ENCODE assay signal across 9 mouse cellular contexts in the genomic region with DNA sequence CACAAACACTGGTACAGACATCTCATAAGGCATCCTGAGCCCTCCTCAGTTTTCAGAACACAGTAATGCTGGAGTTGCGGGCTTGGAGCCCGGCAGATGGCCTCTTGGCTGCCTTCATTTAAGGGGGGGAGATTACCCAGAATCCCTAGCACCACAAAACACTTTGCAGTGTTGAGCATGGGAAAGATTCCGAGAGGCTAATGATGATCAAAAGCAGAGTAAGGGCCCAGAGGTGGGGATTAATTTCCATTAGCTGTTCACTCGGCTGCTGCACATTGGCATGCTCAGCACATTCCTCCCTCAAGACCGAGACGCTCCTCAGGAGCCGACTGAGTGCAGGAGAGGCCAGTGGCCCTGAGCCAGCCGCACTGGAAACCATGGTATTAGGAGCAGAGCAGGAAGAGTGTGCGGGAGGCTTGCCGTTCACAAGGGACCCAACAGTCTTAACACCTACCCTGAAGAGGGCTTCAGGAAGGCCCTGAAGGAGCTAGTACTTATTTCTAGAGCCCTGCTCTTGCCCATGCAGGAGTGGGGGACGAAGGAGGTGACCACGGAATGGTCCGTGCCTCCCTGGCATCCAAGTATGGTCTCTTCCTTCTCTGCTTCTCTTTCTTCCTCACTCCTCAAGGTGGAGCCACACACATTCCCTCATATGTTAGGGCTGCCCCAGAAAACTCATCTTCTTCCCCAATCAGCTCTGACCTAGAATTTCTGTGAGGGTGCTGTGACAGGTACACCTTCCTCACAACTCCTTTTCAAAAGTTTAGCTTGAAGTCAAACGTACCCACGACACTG.
DNase-seq lines count a peak whose midpoint lies in the region; ATAC-seq lines count a peak whose summit lies in the region.
"Had no signal": no experiment of that assay in that cellular context is flagged by ENCODE, and none has a peak within 500 bp of the region (broad histone marks: within the 10 kb centered on the region; RNA-seq: fewer than 3 reads in every experiment).

No protein-coding gene starts in this region.

- peak; percentile 60; the same call in 1 of the 2 replicates for ATAC-seq in heart, embryonic 15.5 days (replicated peaks; ENCODE audit: insufficient number of reproducible peaks, insufficient read depth, low FRiP score, low read depth)

- H3K27ac ChIP-seq in heart, embryonic 15.5 days: peak overlapping the region; percentile 1; the same call in 1 of the 2 replicates

- H3K27me3 ChIP-seq in heart, embryonic 15.5 days: no peaks in the 10 kb centered on the region

- no peaks in the 10 kb centered on the region for H3K36me3 ChIP-seq in heart, embryonic 15.5 days

- peak; percentile 27 to 36 for DNase-seq in layer of hippocampus, postnatal 14 days (ENCODE audit: low spot score in 2 of 2)
- DNase-seq in layer of hippocampus, adult 9-11 months: no peak
- peak; percentile 82 to 84 for DNase-seq in cerebellum, postnatal 10 days
- DNase-seq in kidney, postnatal 4 days: peak; percentile 59 to 67
- peak; percentile 86 for DNase-seq in retina, postnatal 1 day
- no peak for DNase-seq in left cerebral cortex, adult 8-10 months (ENCODE audit: low spot score in 2 of 2)
- no peak for DNase-seq in frontal cortex, postnatal 25 days (ENCODE audit: low spot score in 2 of 2)

- peak overlapping the region; percentile 48 for H3K4me2 ChIP-seq in heart, embryonic 15.5 days

- no peaks in the 10 kb centered on the region for H3K9me3 ChIP-seq in heart, embryonic 15.5 days (replicated peaks)

- H3K4me1 ChIP-seq in heart, embryonic 15.5 days (replicated peaks): peaks cover 19% of the 10 kb centered on the region

- WGBS in heart, embryonic 15.5 days: 38% methylated on average over 15 of the region's 15 CpGs

- H3K9ac ChIP-seq in heart, embryonic 15.5 days: no peak overlapping the region

- no peak overlapping the region for H3K4me3 ChIP-seq in heart, embryonic 15.5 days
- H3K4me3 ChIP-seq: erythroblast, embryonic 14.5 days had no signal

Comparison
In these comparisons a context has a peak if more than half of its experiments do, and no peak if none do; other contexts are left out.
1. DNase-seq: peak in layer of hippocampus, postnatal 14 days (2 of 2), cerebellum, postnatal 10 days (2 of 2), kidney, postnatal 4 days (2 of 2) and retina, postnatal 1 day (single experiment); none in layer of hippocampus, adult 9-11 months (single experiment), left cerebral cortex, adult 8-10 months (0 of 2) and frontal cortex, postnatal 25 days (0 of 2).